14 mouse cellular contexts compared by ENCODE assay signal in the genomic region with DNA sequence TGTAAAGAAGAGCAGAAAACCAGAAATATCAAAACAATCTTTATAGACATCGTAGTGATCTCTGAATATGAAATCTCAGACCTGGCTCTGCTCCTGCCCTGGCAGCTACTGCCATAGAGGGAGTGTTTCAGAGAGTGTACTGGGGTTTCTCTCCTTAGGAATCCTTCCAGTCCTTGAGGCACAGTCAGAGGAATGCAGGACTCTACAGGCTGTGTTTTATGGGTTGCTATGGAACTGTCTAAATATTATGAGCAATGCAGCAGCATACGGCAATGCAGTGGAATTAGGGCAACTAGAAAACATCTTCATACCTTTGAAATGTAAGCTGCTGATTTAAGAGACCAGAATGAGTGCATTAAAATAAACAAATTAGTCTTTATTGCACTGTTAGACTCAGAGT. TPM values are rescaled to one million over a fixed set of nuclear protein-coding genes. Genes with fewer than 3 reads are reported as not detected.
DNase-seq lines count a peak whose midpoint lies in the region; ATAC-seq and TF ChIP-seq lines count a peak whose summit lies in the region.
"Had no signal": no experiment of that assay in that cellular context is flagged by ENCODE, and none has a peak within 500 bp of the region (broad histone marks: within the 10 kb centered on the region; RNA-seq: fewer than 3 reads in every experiment).

No protein-coding gene starts in this region.

- no peak for TF ChIP-seq CTCF in hindbrain, postnatal 0 days (IDR thresholded peaks at IDR 0.05; ENCODE audit: low read depth)

- no peaks in the 10 kb centered on the region for H3K9me3 ChIP-seq in hindbrain, postnatal 0 days (ENCODE audit: low read length)
- no peaks in the 10 kb centered on the region for H3K9me3 ChIP-seq in hindbrain, embryonic 12.5 days (replicated peaks)
- no peaks in the 10 kb centered on the region for H3K9me3 ChIP-seq in limb, embryonic 15.5 days
- no peaks in the 10 kb centered on the region for H3K9me3 ChIP-seq in liver, embryonic 11.5 days (ENCODE audit: control insufficient read depth, low read length)
- H3K9me3 ChIP-seq: liver, embryonic 12.5 days; midbrain, embryonic 13.5 days; neural tube, embryonic 15.5 days had no signal

- no peak overlapping the region for H3K4me3 ChIP-seq in hindbrain, postnatal 0 days (ENCODE audit: low read length)
- no peak overlapping the region for H3K4me3 ChIP-seq in hindbrain, embryonic 12.5 days
- no peak overlapping the region for H3K4me3 ChIP-seq in limb, embryonic 15.5 days
- H3K4me3 ChIP-seq in liver, embryonic 11.5 days (ENCODE audit: low read depth, low read length), result no peak overlapping the region
- H3K4me3 ChIP-seq: liver, embryonic 12.5 days; midbrain, embryonic 13.5 days; neural tube, embryonic 15.5 days had no signal

- H3K36me3 ChIP-seq in hindbrain, postnatal 0 days (ENCODE audit: insufficient read depth, low read length), result no peaks in the 10 kb centered on the region
- H3K36me3 ChIP-seq in hindbrain, embryonic 12.5 days, result no peaks in the 10 kb centered on the region
- no peaks in the 10 kb centered on the region for H3K36me3 ChIP-seq in limb, embryonic 15.5 days
- no peaks in the 10 kb centered on the region for H3K36me3 ChIP-seq in liver, embryonic 11.5 days (ENCODE audit: control insufficient read depth, insufficient read depth, low read length)
- H3K36me3 ChIP-seq: liver, embryonic 12.5 days; midbrain, embryonic 13.5 days; neural tube, embryonic 15.5 days had no signal

- H3K27me3 ChIP-seq in hindbrain, postnatal 0 days (ENCODE audit: insufficient read depth, low read length), result no peaks in the 10 kb centered on the region
- no peaks in the 10 kb centered on the region for H3K27me3 ChIP-seq in hindbrain, embryonic 12.5 days
- no peaks in the 10 kb centered on the region for H3K27me3 ChIP-seq in limb, embryonic 15.5 days
- H3K27me3 ChIP-seq in liver, embryonic 11.5 days (replicated peaks; ENCODE audit: control insufficient read depth, insufficient read depth, low read length), result no peaks in the 10 kb centered on the region
- H3K27me3 ChIP-seq: liver, embryonic 12.5 days; midbrain, embryonic 13.5 days; neural tube, embryonic 15.5 days had no signal

- no peak for ATAC-seq in hindbrain, postnatal 0 days
- no peak for ATAC-seq in hindbrain, embryonic 12.5 days (ENCODE audit: low FRiP score)
- peak; percentile 78; the same call in 1 of the 2 replicates for ATAC-seq in limb, embryonic 15.5 days (ENCODE audit: insufficient number of reproducible peaks, low FRiP score, low TSS enrichment, low read depth)
- ATAC-seq in liver, embryonic 11.5 days (replicated peaks; ENCODE audit: low FRiP score), result no peak
- ATAC-seq: liver, embryonic 12.5 days; midbrain, embryonic 13.5 days had no signal

- no peaks in the 10 kb centered on the region for H3K4me1 ChIP-seq in hindbrain, postnatal 0 days (ENCODE audit: insufficient read depth, low read length)
- no peaks in the 10 kb centered on the region for H3K4me1 ChIP-seq in hindbrain, embryonic 12.5 days
- no peaks in the 10 kb centered on the region for H3K4me1 ChIP-seq in limb, embryonic 15.5 days
- H3K4me1 ChIP-seq in liver, embryonic 11.5 days (replicated peaks; ENCODE audit: control insufficient read depth, insufficient read depth, low read length), result no peaks in the 10 kb centered on the region
- H3K4me1 ChIP-seq: liver, embryonic 12.5 days; midbrain, embryonic 13.5 days; neural tube, embryonic 15.5 days had no signal

- no peak overlapping the region for H3K4me2 ChIP-seq in hindbrain, postnatal 0 days (ENCODE audit: low read depth, low read length)
- H3K4me2 ChIP-seq in hindbrain, embryonic 12.5 days (replicated peaks), result no peak overlapping the region
- H3K4me2 ChIP-seq in limb, embryonic 15.5 days, result no peak overlapping the region
- no peak overlapping the region for H3K4me2 ChIP-seq in liver, embryonic 11.5 days
- H3K4me2 ChIP-seq: liver, embryonic 12.5 days; midbrain, embryonic 13.5 days; neural tube, embryonic 15.5 days had no signal

- 53% methylated on average over 2 of the region's 2 CpGs for WGBS in hindbrain, postnatal 0 days
- 69% methylated on average over 2 of the region's 2 CpGs for WGBS in hindbrain, embryonic 12.5 days
- WGBS in limb, embryonic 15.5 days, result 26% methylated on average over 2 of the region's 2 CpGs
- 70% methylated on average over 2 of the region's 2 CpGs for WGBS in liver, embryonic 11.5 days

- H3K9ac ChIP-seq in hindbrain, postnatal 0 days (replicated peaks; ENCODE audit: low read length), result no peak overlapping the region
- no peak overlapping the region for H3K9ac ChIP-seq in hindbrain, embryonic 12.5 days
- no peak overlapping the region for H3K9ac ChIP-seq in limb, embryonic 15.5 days
- H3K9ac ChIP-seq in liver, embryonic 11.5 days (ENCODE audit: low read depth, low read length), result no peak overlapping the region
- H3K9ac ChIP-seq: liver, embryonic 12.5 days; midbrain, embryonic 13.5 days; neural tube, embryonic 15.5 days had no signal

- peak; percentile 5 for DNase-seq in adrenal gland, adult 2 months
- no peak for DNase-seq in adrenal gland, adult 18-20 months (ENCODE audit: low spot score in 2 of 2)
- DNase-seq in hindbrain, postnatal 0 days (ENCODE audit: low spot score), result peak; percentile 2
- peak; percentile 36 for DNase-seq in NIH3T3 (ENCODE audit: low read depth)
- DNase-seq in layer of hippocampus, adult 11-12 months (ENCODE audit: low spot score), result no peak
- DNase-seq in liver, embryonic 11.5 days (ENCODE audit: low spot score), result no peak
- DNase-seq: cerebellum, postnatal 36 days; kidney, adult 8-10 months had no signal

- H3K27ac ChIP-seq in hindbrain, postnatal 0 days, result no peak overlapping the region
- no peak overlapping the region for H3K27ac ChIP-seq in hindbrain, embryonic 12.5 days
- no peak overlapping the region for H3K27ac ChIP-seq in limb, embryonic 15.5 days
- no peak overlapping the region for H3K27ac ChIP-seq in liver, embryonic 11.5 days (ENCODE audit: low read depth, low read length)
- H3K27ac ChIP-seq: liver, embryonic 12.5 days; midbrain, embryonic 13.5 days; neural tube, embryonic 15.5 days had no signal

RNA-seq across cellular contexts. Expression of a gene that starts 57.2 kb away (rescaled TPM):
- 1 to 10 TPM in 1 of 2 experiments, under 1 TPM in 1; 0.69 to 1.0 TPM for total RNA-seq in adrenal gland, adult 2 months (2021)
- polyA plus RNA-seq in adrenal gland, adult 2 months (2012; rRNA removed), result 0.01 TPM in 1 of 2 replicates, not detected in the other
- 1 to 10 TPM; 1.2 to 3.2 TPM for total RNA-seq in adrenal gland, adult 18-20 months (2021)
- total RNA-seq in hindbrain, postnatal 0 days (2014; rRNA removed), result 0.78 TPM in 1 of 2 replicates, not detected in the other
- not detected in 2 replicates for polyA plus RNA-seq in hindbrain, postnatal 0 days (2015; fragmentation: Nextera tagmentation; extraction: Ambion mirVana)
- 0.05 TPM in 1 of 2 replicates, not detected in the other for polyA plus RNA-seq in hindbrain, embryonic 12.5 days (2016; fragmentation: Nextera tagmentation; extraction: Ambion mirVana)
- polyA plus RNA-seq in limb, embryonic 15.5 days (2015; fragmentation: Nextera tagmentation; extraction: Ambion mirVana), result 0.96 and 1.3 TPM in 2 replicates
- 0.18 and 0.84 TPM in 2 replicates for polyA plus RNA-seq in liver, embryonic 11.5 days (2014; fragmentation: Nextera tagmentation; extraction: Ambion mirVana)
- total RNA-seq: layer of hippocampus, postnatal 25 days had no signal
- polyA plus RNA-seq: midbrain, embryonic 13.5 days; neural tube, embryonic 15.5 days had no signal

Comparison
In these comparisons a context has a peak if more than half of its experiments do, and no peak if none do; other contexts are left out.
1. DNase-seq: peak in adrenal gland, adult 2 months (single experiment), hindbrain, postnatal 0 days (single experiment) and NIH3T3 (single experiment); none in adrenal gland, adult 18-20 months (0 of 2), layer of hippocampus, adult 11-12 months (single experiment) and liver, embryonic 11.5 days (single experiment).